Mouse (Mus musculus) bone marrow, adult 2 months (tissue): Measurements from ENCODE around the gene Fbxo24.

ENCODE experiments used
- CTCF ChIP-seq: fragments of 200-500 bp; IDR thresholded peaks from 2 replicates; pipeline ENCODE4 v1.5.1; 2011; ENCODE audit warnings: low read length, control low read depth; ENCODE audit not compliant: control insufficient read depth, insufficient read depth
- POLR2A ChIP-seq: fragments of 200-500 bp; IDR thresholded peaks from 2 replicates; pipeline ENCODE4 v1.6.1; 2011; ENCODE audit warnings: low read depth, mild to moderate bottlenecking, control low read depth, low read length, borderline replicate concordance; ENCODE audit not compliant: control insufficient read depth

- TF ChIP-seq CTCF, result peak; percentile 60
- TF ChIP-seq POLR2A, result no peak
These were observed 12.3 kb upstream of the Fbxo24 start, which contains the start of gene Sap25 for GRCm38 (mm10) chr5:137641054-137641453.
